Mouse (Mus musculus) CH12.LX (cell line): ENCODE measurements around the gene Tmsb10.

ENCODE experiments used
- CHD2 ChIP-seq: IDR thresholded peaks from 2 replicates; pipeline ENCODE4 v1.6.1; 2011; ENCODE audit warnings: low read length, improper control_type of control experiment
- MEF2A ChIP-seq: IDR thresholded peaks from 2 replicates; pipeline ENCODE4 v1.6.1; 2014; ENCODE audit warnings: low read depth, mild to moderate bottlenecking, inconsistent platforms, low read length, improper control_type of control experiment, borderline replicate concordance
- NELFE ChIP-seq: IDR thresholded peaks from 2 replicates; pipeline ENCODE4 v1.6.1; 2011; ENCODE audit warnings: low read depth, low read length, improper control_type of control experiment
- SIN3A ChIP-seq: IDR thresholded peaks from 2 replicates; pipeline ENCODE4 v1.6.1; 2012; ENCODE audit warnings: low read length, improper control_type of control experiment, inconsistent platforms

DNA sequence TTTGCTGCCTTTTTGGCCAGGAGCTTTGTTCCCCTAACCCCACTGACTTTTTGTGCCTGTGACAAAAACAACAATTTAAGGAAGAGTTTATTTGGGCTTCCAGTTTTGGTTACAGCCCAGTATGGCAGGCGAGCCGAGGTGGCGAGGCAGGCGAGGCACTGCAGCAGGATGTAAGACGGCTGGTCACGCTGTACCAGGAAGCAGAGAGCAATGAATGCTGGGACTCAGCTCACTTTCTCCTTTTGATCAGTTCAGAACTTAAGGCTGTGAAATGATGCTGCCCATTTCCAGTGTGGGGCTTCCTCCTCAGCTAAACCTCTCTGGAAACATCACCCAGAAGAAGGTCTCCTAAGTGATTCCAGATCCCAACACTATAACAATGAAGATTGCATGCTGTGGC is 23.3 kb upstream of the Tmsb10 start:
- TF ChIP-seq SIN3A (no peak), NELFE (no peak), CHD2 (no peak), MEF2A (no peak)
